Mouse (Mus musculus) common myeloid progenitor, adult 5-6 weeks (primary cell): ENCODE results near the gene Zdhhc12. TPM values are rescaled to one million over a fixed set of nuclear protein-coding genes. Genes with fewer than 3 reads are reported as not detected.
"Not testable (repeated sequence)": the region's sequence is repeated elsewhere in the genome, so short reads cannot be mapped to it uniquely, and the experiment has no call there.

Experiments
- ATAC-seq: replicated peaks from 2 replicates; pipeline ENCODE4 v1.8.0; 2016; ENCODE audit warnings: low read depth, mild to moderate bottlenecking, moderate TSS enrichment, inconsistent platforms; ENCODE audit not compliant: poor library complexity, severe bottlenecking
- total RNA-seq: library from RNA; stranded (forward); fragments of 200-1000, 187-1606 nt; gene quantifications from 2 replicates; pipeline ENCODE4 v1.2.3, GENCODE M21; 2017

Gene Zdhhc12
- 8.0 and 11.4 TPM in 2 replicates for total RNA-seq

DNA sequence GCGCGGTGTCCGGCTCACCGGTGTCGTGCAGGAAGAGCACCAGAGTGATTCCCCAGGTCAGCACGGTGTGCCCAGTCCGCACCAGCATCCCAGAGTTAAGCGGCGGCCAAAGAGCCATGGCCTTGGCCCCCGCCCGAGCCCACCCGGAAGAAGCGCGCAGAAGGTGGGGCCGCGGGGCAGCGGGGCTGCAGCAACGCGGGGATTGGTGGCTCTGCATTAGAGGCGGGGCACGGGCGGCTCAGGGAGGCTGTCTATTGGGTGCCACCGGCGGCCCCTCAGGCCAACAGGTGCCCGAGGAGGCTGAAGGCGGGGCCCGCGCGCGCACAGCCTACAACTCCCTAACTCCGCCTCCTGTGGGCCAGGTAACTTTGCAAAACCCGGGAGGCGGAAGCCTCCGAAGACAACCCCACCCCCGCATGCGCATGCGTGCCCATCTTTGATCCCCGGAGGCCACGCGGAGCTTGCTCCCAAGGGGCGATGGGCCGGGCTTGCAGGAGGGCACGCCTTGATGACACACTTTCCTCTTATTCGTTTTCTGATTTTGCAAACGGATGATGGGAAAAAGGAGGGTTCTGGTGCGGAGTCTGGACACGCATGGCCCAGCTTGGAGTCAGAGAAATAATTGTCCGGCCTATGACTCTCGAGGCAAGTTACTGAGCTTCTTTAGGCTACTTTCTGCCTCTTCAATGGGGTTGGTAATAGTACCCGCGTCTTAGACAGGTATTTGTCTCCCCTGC is at the start of gene Zdhhc12:
TSS of gene Zdhhc12 (minus strand) at position 178 of the 737 bp plus-strand sequence.
- peak; percentile 93 for ATAC-seq

- not testable (repeated sequence) for ATAC-seq
Observed at GRCm38 (mm10) chr2:30140021-30140420, 46.6 kb upstream of the Zdhhc12 start.

GRCm38 (mm10) chr2:30136458-30136857 is 43.0 kb upstream of the Zdhhc12 start:
- ATAC-seq, result no peak

DNA sequence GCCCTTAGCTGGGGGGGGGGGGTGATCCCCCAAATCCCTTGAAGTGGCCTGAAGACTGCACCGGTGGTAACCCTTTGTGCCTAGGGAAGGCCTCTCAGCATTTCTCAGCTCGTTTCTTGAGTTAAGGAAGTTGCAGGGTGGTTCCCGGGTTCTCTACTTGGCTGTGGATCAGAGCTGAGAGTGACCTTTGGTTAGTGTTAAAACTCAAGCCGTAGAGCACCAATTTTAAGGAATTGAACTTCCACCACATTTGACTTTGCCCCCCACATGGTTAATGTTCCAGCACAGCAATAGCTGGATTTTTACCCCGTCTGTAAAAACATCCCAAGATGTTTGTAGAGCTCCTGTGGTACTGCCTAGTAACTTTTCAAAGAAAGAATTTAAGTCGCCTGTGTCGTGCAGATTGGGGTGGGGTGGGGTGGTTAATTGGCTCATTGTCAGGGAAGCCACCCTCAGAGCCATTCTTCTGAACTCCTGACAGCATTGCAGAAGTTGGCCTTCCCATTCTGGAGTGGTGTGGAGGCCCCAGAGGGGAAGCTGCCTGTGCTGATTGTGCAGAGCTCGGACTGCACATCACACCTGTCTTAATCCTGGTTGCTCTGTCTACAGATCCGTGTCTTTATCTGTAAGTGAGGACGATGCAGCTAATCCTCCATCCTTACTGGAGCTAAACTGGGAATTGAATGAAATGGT is 41.6 kb upstream of the Zdhhc12 start:
- no peak for ATAC-seq

DNA sequence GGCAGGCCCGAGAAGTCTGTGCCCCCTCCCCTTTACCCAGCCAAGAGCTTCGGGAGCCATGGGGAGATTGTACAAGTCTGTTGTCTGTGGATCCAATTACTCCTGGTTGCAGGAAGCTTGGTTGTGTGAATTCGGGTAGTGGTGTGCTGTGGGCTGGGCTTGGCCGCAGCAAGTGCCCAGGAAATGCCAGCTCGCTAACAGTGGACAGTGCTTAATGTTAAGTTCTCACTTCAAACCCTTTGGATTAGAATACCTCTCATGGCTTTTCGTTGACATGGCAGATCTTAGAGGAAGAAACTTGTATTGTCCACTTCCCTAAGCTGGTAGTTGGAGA is 40.9 kb upstream of the Zdhhc12 start:
- no peak for ATAC-seq

DNA sequence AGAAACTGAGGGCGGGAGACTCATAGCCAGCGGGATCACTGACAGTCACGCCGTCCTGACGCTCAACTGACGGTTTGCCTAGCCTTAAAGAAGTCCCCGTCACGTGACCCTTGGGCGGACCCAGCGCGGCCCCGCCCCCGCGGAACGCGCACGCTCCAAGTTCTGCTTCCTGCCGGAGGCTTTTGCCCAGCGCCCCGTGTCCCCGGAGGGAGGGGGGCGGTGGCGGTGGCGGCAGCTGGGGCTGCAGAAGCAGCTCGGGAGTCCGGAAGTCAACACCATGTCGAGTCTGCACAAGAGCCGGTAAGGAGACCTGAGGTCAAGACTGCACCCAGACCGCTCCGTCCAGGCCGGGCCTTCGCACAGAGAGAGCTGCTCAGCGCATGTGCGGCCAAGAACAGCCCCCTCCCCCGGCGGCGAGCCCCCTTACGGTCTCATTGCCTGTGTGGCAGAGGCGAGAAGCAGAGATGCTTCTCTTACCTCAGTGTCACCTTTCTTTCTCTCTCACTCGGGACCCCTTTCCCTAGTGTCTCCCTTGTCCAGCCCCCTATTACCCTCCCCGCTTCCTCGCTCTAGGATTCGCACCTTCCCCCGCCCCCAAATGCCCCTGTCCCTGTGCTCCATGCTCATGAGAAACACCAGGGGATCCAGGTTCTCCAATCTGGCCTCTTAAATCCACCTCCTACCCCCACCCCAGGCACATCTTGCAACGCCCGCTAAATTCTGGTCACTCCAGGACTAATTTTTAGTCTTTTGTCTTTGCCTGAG is 40.3 kb upstream of the Zdhhc12 start, which contains the start of gene Tbc1d13:
TSS of gene Tbc1d13 (plus strand) at position 134 of the 765 bp plus-strand sequence.
- ATAC-seq, result peak; percentile 92

DNA sequence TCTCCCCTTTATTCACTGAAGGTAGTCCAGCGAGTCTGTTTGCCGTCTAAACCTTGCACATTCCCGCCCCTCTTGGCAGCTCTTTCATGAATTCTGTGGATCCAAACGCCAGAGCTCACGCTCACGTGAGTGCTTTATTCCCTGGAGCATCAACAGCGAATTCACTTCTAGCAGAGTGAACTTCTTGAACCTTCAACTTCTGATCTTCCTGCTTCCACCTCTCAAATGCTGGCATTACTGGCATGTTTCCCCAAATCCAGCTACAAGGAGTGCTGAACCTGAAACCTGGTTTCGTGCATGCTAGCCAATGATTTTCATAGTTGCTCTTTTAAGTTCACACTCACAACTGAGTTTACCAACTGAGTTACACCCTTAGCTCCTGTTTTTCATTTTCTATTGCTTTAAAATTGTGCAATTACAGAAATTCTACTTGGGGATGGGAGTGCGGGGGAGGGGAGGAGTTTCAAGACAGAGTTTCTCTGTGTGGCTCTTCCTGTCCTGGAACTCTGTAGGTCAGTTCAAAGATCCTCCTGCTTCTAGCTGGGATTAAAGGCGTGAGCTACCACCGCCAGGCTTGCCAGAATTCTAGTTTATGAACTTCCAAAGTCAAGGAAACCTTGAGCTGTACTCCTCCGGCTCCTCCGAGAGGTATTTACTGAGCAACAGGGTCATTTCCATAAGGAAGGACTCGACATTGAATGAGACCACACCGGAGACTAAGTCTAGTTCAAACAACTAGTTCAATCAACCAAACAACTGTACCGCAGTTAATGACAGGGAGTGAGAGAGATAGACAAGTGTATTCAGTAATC is 39.6 kb upstream of the Zdhhc12 start:
- peak; percentile 14; the same call in 1 of the 2 replicates for ATAC-seq

DNA sequence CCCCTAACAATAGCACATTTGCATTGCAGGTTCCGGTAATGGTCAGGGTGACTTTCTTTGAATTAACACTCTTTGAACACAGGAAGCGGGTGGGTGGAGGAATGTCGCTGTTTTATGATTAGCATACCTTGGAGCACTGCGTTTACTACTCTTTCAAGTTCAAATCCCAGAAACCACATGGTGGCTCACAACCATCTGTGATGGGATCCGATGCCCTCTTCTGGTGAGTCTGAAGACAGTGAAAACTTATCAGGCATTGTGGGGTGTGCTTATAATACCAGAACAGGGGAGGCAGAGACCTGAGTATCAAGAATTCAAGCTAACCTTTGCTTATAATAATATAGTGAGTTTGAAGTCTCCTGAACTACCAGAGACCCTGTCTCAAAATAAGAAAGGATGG is 37.8 kb upstream of the Zdhhc12 start:
- not testable (repeated sequence) for ATAC-seq

DNA sequence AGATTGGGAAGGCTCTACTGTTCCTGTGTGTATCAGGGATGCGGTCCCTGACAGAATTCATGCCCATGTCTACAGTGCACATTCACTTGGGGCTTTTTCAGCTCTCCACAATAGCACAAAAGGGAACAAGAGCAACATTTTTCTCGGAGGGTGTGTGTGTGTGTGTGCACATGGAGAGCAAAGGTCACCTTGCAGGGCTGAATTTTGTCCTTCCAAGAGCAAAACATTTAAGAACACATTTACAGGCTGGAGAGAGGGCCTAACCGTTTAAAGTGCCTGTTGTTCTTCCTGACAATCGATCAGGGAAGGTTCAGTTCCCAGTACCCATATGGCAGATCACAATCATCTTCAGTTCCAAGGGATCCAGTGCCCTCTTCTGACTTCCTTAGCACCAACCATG is 36.7 kb upstream of the Zdhhc12 start:
- no peak for ATAC-seq

DNA sequence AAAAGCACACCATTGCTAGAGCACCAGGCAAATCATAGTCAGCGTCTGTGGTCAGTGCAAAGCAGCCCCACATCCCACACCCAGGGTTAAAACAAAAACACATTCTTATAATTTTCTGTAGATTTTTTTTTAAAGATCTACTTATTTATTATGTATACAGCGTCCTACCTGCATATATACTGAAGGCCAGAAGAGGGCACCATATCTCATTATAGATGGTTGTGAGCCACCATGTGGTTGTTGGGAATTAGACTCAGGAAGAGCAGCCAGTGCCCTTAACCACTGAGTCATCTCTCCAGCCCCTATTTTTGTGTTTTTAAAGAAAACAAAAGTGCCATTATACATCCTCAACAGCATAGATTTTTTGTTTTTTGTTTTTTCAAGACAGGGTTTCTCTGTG is 35.3 kb upstream of the Zdhhc12 start:
- ATAC-seq, result no peak

- ATAC-seq, result peak; percentile 95
Observed at GRCm38 (mm10) chr2:30124472-30125274, 31.2 kb upstream of the Zdhhc12 start, which contains the start of gene Zer1. Gene Zer1, minus strand, starts transcription at chr2:30124585.

- ATAC-seq, result peak; percentile 4; the same call in 1 of the 2 replicates
Observed at GRCm38 (mm10) chr2:30123729-30124471, 30.5 kb upstream of the Zdhhc12 start.

DNA sequence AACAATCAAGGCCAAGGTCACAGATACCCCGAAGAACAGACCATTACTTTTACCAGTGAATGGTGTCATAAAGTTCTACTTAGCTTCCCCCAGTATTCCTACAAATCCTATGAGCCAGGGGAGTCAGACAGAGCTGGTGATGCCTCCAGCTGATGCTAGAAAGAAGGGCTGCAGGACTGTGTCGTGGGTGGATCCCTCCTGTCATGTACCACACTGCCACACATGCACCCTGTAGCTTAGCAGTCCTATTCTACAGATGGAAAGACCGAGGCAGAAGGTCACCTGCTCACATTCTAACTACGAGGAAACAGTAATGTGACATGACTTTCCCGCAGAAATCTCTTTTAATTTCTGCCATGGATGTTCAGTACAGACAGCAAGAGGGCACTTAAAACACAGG is 29.3 kb upstream of the Zdhhc12 start:
- ATAC-seq, result no peak

- no peak for ATAC-seq
Observed at GRCm38 (mm10) chr2:30120269-30120668, 26.8 kb upstream of the Zdhhc12 start.

- ATAC-seq, result no peak
Observed at GRCm38 (mm10) chr2:30119641-30120051, 26.2 kb upstream of the Zdhhc12 start.

- ATAC-seq, result peak; percentile 80
Observed at GRCm38 (mm10) chr2:30112564-30112963, 19.1 kb upstream of the Zdhhc12 start.

DNA sequence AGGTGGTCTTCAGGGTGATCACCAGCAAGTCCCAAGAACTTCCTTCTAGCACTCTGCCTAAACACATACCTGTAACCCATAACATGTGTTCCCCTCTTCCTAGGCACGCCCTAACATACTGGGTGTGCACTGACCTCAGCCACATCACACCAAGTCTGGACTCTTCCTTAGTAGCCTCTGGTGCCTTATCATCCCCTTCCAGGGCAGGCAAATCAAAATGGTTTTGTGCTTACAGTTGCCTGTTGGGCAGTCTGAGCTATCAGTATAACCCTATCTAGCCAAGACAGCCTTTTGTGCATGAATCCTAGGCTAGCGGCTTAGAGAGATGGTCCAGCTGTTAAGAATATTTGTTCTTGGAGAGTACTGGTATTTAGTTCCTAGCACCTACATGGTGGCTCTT is 18.1 kb upstream of the Zdhhc12 start:
- ATAC-seq, result peak; percentile 28

GRCm38 (mm10) chr2:30108260-30108659 is 14.8 kb upstream of the Zdhhc12 start:
- ATAC-seq, result no peak
